Mouse (Mus musculus): ENCODE results near the gene Prelid1.

- TF ChIP-seq CTCF (IDR thresholded peaks at IDR 0.05; ENCODE audit: borderline replicate concordance, control insufficient read depth, extremely low read depth, insufficient read depth, low read length, poor library complexity) (no peak), POLR2A (IDR thresholded peaks at IDR 0.05; ENCODE audit: control insufficient read depth, extremely low read depth, insufficient read depth, low read length, poor library complexity) (no peak)
Observed at GRCm38 (mm10) chr13:55346745-55347144, 26.4 kb downstream of the Prelid1 start.
